Comparison of ENCODE assay signal across 8 mouse cellular contexts in genomic region chr4:134287168-134287564, GRCm38 (mm10). TPM values are rescaled to one million over a fixed set of nuclear protein-coding genes. Genes with fewer than 3 reads are reported as not detected.
DNase-seq lines count a peak whose midpoint lies in the region; ATAC-seq lines count a peak whose summit lies in the region.

No protein-coding gene starts in this region.

- DNase-seq in Muller cell, postnatal 12 days (ENCODE audit: inconsistent ontology term) = peak; percentile 97
- DNase-seq in cerebellum, adult 9-10 months = peak; percentile 95
- peak; percentile 96 for DNase-seq in hindbrain, embryonic 10.5 days (ENCODE audit: low spot score)
- DNase-seq in layer of hippocampus, adult 9-11 months = peak; percentile 94
- peak; percentile 91 for DNase-seq in ovary, adult 18-20 months (ENCODE audit: low spot score)
- DNase-seq in thymus, postnatal 0 days (ENCODE audit: low spot score) = peak; percentile 96

- H3K36me3 ChIP-seq in hindbrain, embryonic 10.5 days = peaks cover 22% of the 10 kb centered on the region
- H3K36me3 ChIP-seq in lung, embryonic 16.5 days (ENCODE audit: control insufficient read depth, insufficient read depth, low read length) = peaks cover 4% of the 10 kb centered on the region

- under 1% methylated on average over 59 of the region's 59 CpGs for WGBS in hindbrain, embryonic 10.5 days
- whole genome bisulfite sequencing in lung, embryonic 16.5 days = under 1% methylated on average over 55 of the region's 59 CpGs

- peak overlapping the region; percentile 99 for H3K4me3 ChIP-seq in hindbrain, embryonic 10.5 days
- H3K4me3 ChIP-seq in lung, embryonic 16.5 days (ENCODE audit: low read length) = peak overlapping the region; percentile 96

- H3K4me1 ChIP-seq in hindbrain, embryonic 10.5 days (replicated peaks) = peaks cover 26% of the 10 kb centered on the region
- peaks cover 19% of the 10 kb centered on the region for H3K4me1 ChIP-seq in lung, embryonic 16.5 days (replicated peaks; ENCODE audit: control insufficient read depth, insufficient read depth, low read length)

- no peaks in the 10 kb centered on the region for H3K9me3 ChIP-seq in hindbrain, embryonic 10.5 days
- no peaks in the 10 kb centered on the region for H3K9me3 ChIP-seq in lung, embryonic 16.5 days (ENCODE audit: control insufficient read depth, low read length)

- no peaks in the 10 kb centered on the region for H3K27me3 ChIP-seq in hindbrain, embryonic 10.5 days (ENCODE audit: insufficient read depth, poor library complexity, severe bottlenecking)
- no peaks in the 10 kb centered on the region for H3K27me3 ChIP-seq in lung, embryonic 16.5 days (ENCODE audit: control insufficient read depth, insufficient read depth, low read depth, low read length)

- H3K4me2 ChIP-seq in lung, embryonic 16.5 days (ENCODE audit: low read depth, low read length) = peak overlapping the region; percentile 76

- H3K27ac ChIP-seq in hindbrain, embryonic 10.5 days = peak overlapping the region; percentile 100
- peak overlapping the region; percentile 98 for H3K27ac ChIP-seq in lung, embryonic 16.5 days (ENCODE audit: low read length)

- peak; percentile 92 for ATAC-seq in frontal cortex, adult (ENCODE audit: low TSS enrichment)
- peak; percentile 96 for ATAC-seq in lung, embryonic 16.5 days (ENCODE audit: low read depth)

- peak overlapping the region; percentile 98 for H3K9ac ChIP-seq in lung, embryonic 16.5 days (ENCODE audit: low read length)

RNA-seq across cellular contexts. Expression of gene Pdik1l, which starts 0.5 kb away (rescaled TPM):
- 18.1 and 18.8 TPM in 2 replicates for polyA plus RNA-seq in hindbrain, embryonic 10.5 days (2016; fragmentation: Nextera tagmentation; extraction: Ambion mirVana)
- 23.3 and 23.4 TPM in 2 replicates for polyA plus RNA-seq in lung, embryonic 16.5 days (2015; fragmentation: Nextera tagmentation; extraction: Ambion mirVana)
- 18.3 and 21.9 TPM in 2 replicates for polyA plus RNA-seq in thymus, postnatal 0 days (2015; fragmentation: Nextera tagmentation; extraction: Ambion mirVana)

RNA-seq across cellular contexts. Expression of gene Trim63, which starts 27.8 kb away (rescaled TPM):
- polyA plus RNA-seq in hindbrain, embryonic 10.5 days (2016; fragmentation: Nextera tagmentation; extraction: Ambion mirVana) = 0.51 and 0.56 TPM in 2 replicates
- polyA plus RNA-seq in lung, embryonic 16.5 days (2015; fragmentation: Nextera tagmentation; extraction: Ambion mirVana) = 2.6 and 3.1 TPM in 2 replicates
- 1.1 and 1.3 TPM in 2 replicates for polyA plus RNA-seq in thymus, postnatal 0 days (2015; fragmentation: Nextera tagmentation; extraction: Ambion mirVana)

RNA-seq across cellular contexts. Expression of gene Grrp1, which starts 33.3 kb away (rescaled TPM):
- polyA plus RNA-seq in hindbrain, embryonic 10.5 days (2016; fragmentation: Nextera tagmentation; extraction: Ambion mirVana) = 6.2 and 6.8 TPM in 2 replicates
- 9.0 and 11.0 TPM in 2 replicates for polyA plus RNA-seq in lung, embryonic 16.5 days (2015; fragmentation: Nextera tagmentation; extraction: Ambion mirVana)
- 3.5 and 4.4 TPM in 2 replicates for polyA plus RNA-seq in thymus, postnatal 0 days (2015; fragmentation: Nextera tagmentation; extraction: Ambion mirVana)

RNA-seq across cellular contexts. Expression of gene Gm30191, which starts 40.4 kb away (rescaled TPM):
- not detected in 2 replicates for polyA plus RNA-seq in hindbrain, embryonic 10.5 days (2016; fragmentation: Nextera tagmentation; extraction: Ambion mirVana)
- polyA plus RNA-seq in lung, embryonic 16.5 days (2015; fragmentation: Nextera tagmentation; extraction: Ambion mirVana) = not detected in 2 replicates
- 0.22 TPM in 1 of 2 replicates, not detected in the other for polyA plus RNA-seq in thymus, postnatal 0 days (2015; fragmentation: Nextera tagmentation; extraction: Ambion mirVana)

RNA-seq across cellular contexts. Expression of gene Zfp593, which starts 41.8 kb away (rescaled TPM):
- 20.6 and 21.6 TPM in 2 replicates for polyA plus RNA-seq in hindbrain, embryonic 10.5 days (2016; fragmentation: Nextera tagmentation; extraction: Ambion mirVana)
- polyA plus RNA-seq in lung, embryonic 16.5 days (2015; fragmentation: Nextera tagmentation; extraction: Ambion mirVana) = 10.9 and 12.6 TPM in 2 replicates
- 27.4 and 28.3 TPM in 2 replicates for polyA plus RNA-seq in thymus, postnatal 0 days (2015; fragmentation: Nextera tagmentation; extraction: Ambion mirVana)

Comparison
In these comparisons a context has a peak if more than half of its experiments do, and no peak if none do; other contexts are left out.
1. Peak in every context shown above with its lines: DNase-seq, ATAC-seq, H3K4me3 ChIP-seq and H3K27ac ChIP-seq.